In genomic region chr13:85278951-85279350, GRCm38 (mm10) we compare ENCODE assay signal across 29 mouse cellular contexts. TPM values are rescaled to one million over a fixed set of nuclear protein-coding genes. Genes with fewer than 3 reads are reported as not detected.
A peak's percentile ranks its signal among the peaks of the same experiment; 100 is the strongest.
DNase-seq lines count a peak whose midpoint lies in the region; ATAC-seq and TF ChIP-seq lines count a peak whose summit lies in the region.
"Had no signal": no experiment of that assay in that cellular context is flagged by ENCODE, and none has a peak within 500 bp of the region (broad histone marks: within the 10 kb centered on the region; RNA-seq: fewer than 3 reads in every experiment).

No protein-coding gene starts in this region.

- no peaks in the 10 kb centered on the region for H3K27me3 ChIP-seq in heart, embryonic 15.5 days
- H3K27me3 ChIP-seq in MEL (ENCODE audit: control insufficient read depth in 1 of 2, insufficient read depth in 2 of 2, low read length in 2 of 2): no peaks in the 10 kb centered on the region
- H3K27me3 ChIP-seq in midbrain, embryonic 15.5 days (replicated peaks): no peaks in the 10 kb centered on the region
- H3K27me3 ChIP-seq: embryonic facial prominence, embryonic 13.5 days; forebrain, embryonic 15.5 days had no signal

- TF ChIP-seq POLR2A in MEL (IDR thresholded peaks at IDR 0.05; ENCODE audit: control insufficient read depth in 1 of 2, insufficient read depth in 1 of 2, low read depth in 1 of 2, low read length in 2 of 2, poor library complexity in 1 of 2): no peak
- TF ChIP-seq POLR2A in brain, embryonic 14.5 days (IDR thresholded peaks at IDR 0.05; ENCODE audit: borderline replicate concordance, extremely low read depth, insufficient read depth, insufficient read length, poor library complexity, severe bottlenecking): no peak

- no peaks in the 10 kb centered on the region for H3K36me3 ChIP-seq in heart, embryonic 15.5 days
- H3K36me3 ChIP-seq in MEL (ENCODE audit: control insufficient read depth in 1 of 2, insufficient read depth in 2 of 2, low read length in 2 of 2): peaks cover 0 to 26% of the 10 kb centered on the region in 2 experiments; a peak in 2 of 4 replicates
- H3K36me3 ChIP-seq in midbrain, embryonic 15.5 days (replicated peaks): no peaks in the 10 kb centered on the region
- H3K36me3 ChIP-seq: embryonic facial prominence, embryonic 10.5 days; embryonic facial prominence, embryonic 13.5 days; forebrain, embryonic 15.5 days had no signal

- peaks cover 31% of the 10 kb centered on the region for H3K79me2 ChIP-seq in MEL (ENCODE audit: control insufficient read depth, insufficient read depth, low read length, poor library complexity)

- H3K27ac ChIP-seq in heart, embryonic 15.5 days: peak overlapping the region; percentile 25; the same call in 1 of the 2 replicates
- no peak overlapping the region for H3K27ac ChIP-seq in MEL (ENCODE audit: control insufficient read depth, low read depth, low read length)
- H3K27ac ChIP-seq in midbrain, embryonic 15.5 days: no peak overlapping the region
- H3K27ac ChIP-seq: embryonic facial prominence, embryonic 10.5 days; embryonic facial prominence, embryonic 13.5 days; forebrain, embryonic 15.5 days; heart, adult 2 months; hindbrain, embryonic 14.5 days; hindbrain, postnatal 0 days had no signal

- no peak overlapping the region for H3K4me3 ChIP-seq in heart, embryonic 15.5 days
- no peak overlapping the region for H3K4me3 ChIP-seq in MEL (ENCODE audit: control insufficient read depth in 1 of 2, insufficient read depth in 1 of 2, low read depth in 2 of 2, low read length in 2 of 2)
- no peak overlapping the region for H3K4me3 ChIP-seq in midbrain, embryonic 15.5 days
- H3K4me3 ChIP-seq: embryonic facial prominence, embryonic 10.5 days; embryonic facial prominence, embryonic 13.5 days; erythroblast, embryonic 14.5 days; forebrain, embryonic 15.5 days; heart, adult 2 months had no signal

- H3K4me1 ChIP-seq in heart, embryonic 15.5 days (replicated peaks): peaks cover 12% of the 10 kb centered on the region
- peaks cover 6 to 9% of the 10 kb centered on the region in 2 experiments; a peak in 3 of 4 replicates for H3K4me1 ChIP-seq in MEL (ENCODE audit: control insufficient read depth in 1 of 2, insufficient read depth in 2 of 2, low read length in 2 of 2)
- H3K4me1 ChIP-seq in midbrain, embryonic 15.5 days: peaks cover 10% of the 10 kb centered on the region; the same call in 1 of the 2 replicates
- H3K4me1 ChIP-seq: embryonic facial prominence, embryonic 10.5 days; embryonic facial prominence, embryonic 13.5 days had no signal

- no peak for TF ChIP-seq CTCF in MEL (IDR thresholded peaks at IDR 0.05 in 2 of 3, conservative IDR thresholded peaks at IDR 0.05 in 1 of 3; ENCODE audit: control insufficient read depth in 1 of 3, insufficient read depth in 1 of 3, low read depth in 2 of 3, low read length in 3 of 3, poor library complexity in 1 of 3, severe bottlenecking in 1 of 3)
- TF ChIP-seq CTCF in brain, embryonic 14.5 days (IDR thresholded peaks at IDR 0.05; ENCODE audit: borderline replicate concordance, extremely low read depth, insufficient read depth, insufficient read length): no peak

- no peak overlapping the region for H3K4me2 ChIP-seq in heart, embryonic 15.5 days
- no peak overlapping the region for H3K4me2 ChIP-seq in midbrain, embryonic 15.5 days
- H3K4me2 ChIP-seq: embryonic facial prominence, embryonic 13.5 days; forebrain, embryonic 15.5 days; heart, embryonic 11.5 days; hindbrain, embryonic 14.5 days had no signal

- no peak for DNase-seq in heart, postnatal 4 days
- peak; percentile 56 for DNase-seq in MEL (ENCODE audit: low read depth, low spot score)
- DNase-seq in brain, embryonic 14.5 days (ENCODE audit: low read depth): peak; percentile 25
- DNase-seq: adrenal gland, adult 8-10 months; adrenal gland, postnatal 25 days; cerebellum, adult 2 months; cerebellum, adult 9-11 months; cerebellum, postnatal 25 days; embryo, embryonic 11 days; gastrocnemius, postnatal 10 days; gastrocnemius, postnatal 36 days; heart, adult 2 months; heart, postnatal 10 days; heart, postnatal 36 days; kidney, adult 18-20 months had no signal

- H3K9ac ChIP-seq in heart, embryonic 15.5 days: no peak overlapping the region
- no peak overlapping the region for H3K9ac ChIP-seq in MEL (ENCODE audit: control insufficient read depth, low read depth, low read length, poor library complexity, severe bottlenecking)
- no peak overlapping the region for H3K9ac ChIP-seq in midbrain, embryonic 15.5 days
- H3K9ac ChIP-seq: embryonic facial prominence, embryonic 13.5 days; forebrain, embryonic 15.5 days; hindbrain, embryonic 14.5 days had no signal

- peak; percentile 58 to 59; a peak in 3 of 4 replicates for TF ChIP-seq EP300 in MEL (IDR thresholded peaks at IDR 0.05; ENCODE audit: low read depth in 1 of 2, low read length in 2 of 2)

- TF ChIP-seq RAD21 in MEL (IDR thresholded peaks at IDR 0.05; ENCODE audit: low read depth, low read length): no peak

- H3K9me3 ChIP-seq in heart, embryonic 15.5 days (replicated peaks): no peaks in the 10 kb centered on the region
- no peaks in the 10 kb centered on the region for H3K9me3 ChIP-seq in MEL (replicated peaks; ENCODE audit: insufficient read depth, low read length)
- no peaks in the 10 kb centered on the region for H3K9me3 ChIP-seq in midbrain, embryonic 15.5 days
- H3K9me3 ChIP-seq: embryonic facial prominence, embryonic 10.5 days; embryonic facial prominence, embryonic 13.5 days; forebrain, embryonic 15.5 days had no signal

- no peak for ATAC-seq in heart, embryonic 15.5 days (replicated peaks; ENCODE audit: insufficient number of reproducible peaks, insufficient read depth, low FRiP score, low read depth)
- ATAC-seq in megakaryocyte-erythroid progenitor cell, adult 5-6 weeks (replicated peaks; ENCODE audit: low FRiP score, low TSS enrichment, poor library complexity, severe bottlenecking): peak; percentile 92
- no peak for ATAC-seq in midbrain, embryonic 15.5 days (replicated peaks)
- ATAC-seq: activated CD4-positive, CD25-positive, alpha-beta regulatory T cell, adult 4 months; CD4-positive, CD25-positive, alpha-beta regulatory T cell, adult 4 months; forebrain, embryonic 15.5 days; hindbrain, postnatal 0 days; inflammation-experienced regulatory T-cells, adult 6 months; intestine, embryonic 16.5 days had no signal

TF ChIP-seq in MEL, 35 proteins besides CTCF, POLR2A, EP300 and RAD21:
- TF ChIP-seq TAL1 (IDR thresholded peaks at IDR 0.05; ENCODE audit: low read length) (peak; percentile 25; the same call in 1 of the 2 replicates), RCOR1 (IDR thresholded peaks at IDR 0.05; ENCODE audit: low read depth, low read length) (peak; percentile 52; the same call in 1 of the 2 replicates), GATA1 (IDR thresholded peaks at IDR 0.05; ENCODE audit: low read depth, low read length) (peak; percentile 9; the same call in 1 of the 2 replicates), USF1 (IDR thresholded peaks at IDR 0.05; ENCODE audit: low read depth, low read length) (no peak), POLR2AphosphoS2 (IDR thresholded peaks at IDR 0.05; ENCODE audit: low read length) (no peak)

RNA-seq across cellular contexts. Expression of gene Rasa1, which starts 10.0 kb away (rescaled TPM):
- polyA plus RNA-seq in heart, embryonic 15.5 days (2015; fragmentation: Nextera tagmentation; extraction: Ambion mirVana): 31.6 and 36.1 TPM in 2 replicates
- 10 to 100 TPM; 48.1 to 49.6 TPM for total RNA-seq in heart, postnatal 4 days (2021)
- 14.0 and 14.3 TPM in 2 replicates for total RNA-seq in MEL (2012; rRNA removed)
- polyA plus RNA-seq in MEL (2012; ENCODE audit: insufficient read depth in 1 of 2, insufficient read length in 2 of 2, low read depth in 1 of 2, low replicate concordance in 2 of 2, missing spikeins in 1 of 2): 10 to 100 TPM in 1 of 2 experiments, not detected in 1; 22.3 TPM
- polyA plus RNA-seq in brain, embryonic 14.5 days (2012; rRNA removed): 62.2 and 77.2 TPM in 2 replicates
- total RNA-seq in megakaryocyte-erythroid progenitor cell, adult 5-6 weeks (2014; fragmentation: Nextera tagmentation): 49.3 and 88.5 TPM in 2 replicates
- total RNA-seq in megakaryocyte-erythroid progenitor cell, adult 5-6 weeks (2017): 70.5 and 98.9 TPM in 2 replicates
- polyA plus RNA-seq in midbrain, embryonic 15.5 days (2015; fragmentation: Nextera tagmentation; extraction: Ambion mirVana): 60.1 and 67.0 TPM in 2 replicates
